Mouse (Mus musculus): ENCODE results near the gene Baiap3. TPM values are rescaled to one million over a fixed set of nuclear protein-coding genes. Genes with fewer than 3 reads are reported as not detected.

Baiap3 gene
- polyA plus RNA-seq, 1 experiment from 2014 or later: 2.2 TPM

GRCm38 (mm10) chr17:25221821-25222503 is 34.2 kb downstream of the Baiap3 start:
- 3% methylated on average over 15 of the region's 30 CpGs for WGBS
- H3K4me2 ChIP-seq: peak overlapping the region; percentile 66
- H3K36me3 ChIP-seq: peaks cover 64% of the 10 kb centered on the region
- H3K9ac ChIP-seq: peak overlapping the region; percentile 57
- no peaks in the 10 kb centered on the region for H3K9me3 ChIP-seq
- no peaks in the 10 kb centered on the region for H3K27me3 ChIP-seq
- H3K4me3 ChIP-seq: peak overlapping the region; percentile 41
- ATAC-seq (ENCODE audit: insufficient number of reproducible peaks, insufficient read depth, low FRiP score, low TSS enrichment, low read depth): peak; percentile 74; the same call in 1 of the 2 replicates
- peak overlapping the region; percentile 66 for H3K27ac ChIP-seq
- peaks cover 19% of the 10 kb centered on the region for H3K4me1 ChIP-seq

- Histone ChIP-seq H3K4me2 (no peak overlapping the region), H3K4me3 (no peak overlapping the region), H3K27me3 (no peaks in the 10 kb centered on the region), H3K9ac (no peak overlapping the region), H3K9me3 (no peaks in the 10 kb centered on the region), H3K4me1 (peaks cover 19% of the 10 kb centered on the region), H3K36me3 (peaks cover 63% of the 10 kb centered on the region), H3K27ac (peak overlapping the region; percentile 66; the same call in 1 of the 2 replicates)
- 72% methylated on average over 1 of the region's 1 CpGs for WGBS
- no peak for ATAC-seq (ENCODE audit: insufficient number of reproducible peaks, insufficient read depth, low FRiP score, low TSS enrichment, low read depth)
Measured at GRCm38 (mm10) chr17:25220746-25221145, 35.4 kb downstream of the Baiap3 start.

- 88% methylated on average over 15 of the region's 15 CpGs for WGBS
- Histone ChIP-seq H3K36me3 (peaks cover 66% of the 10 kb centered on the region), H3K9ac (no peak overlapping the region), H3K4me2 (no peak overlapping the region), H3K4me3 (no peak overlapping the region), H3K27ac (no peak overlapping the region), H3K27me3 (no peaks in the 10 kb centered on the region), H3K9me3 (no peaks in the 10 kb centered on the region), H3K4me1 (peaks cover 19% of the 10 kb centered on the region)
- ATAC-seq (ENCODE audit: insufficient number of reproducible peaks, insufficient read depth, low FRiP score, low TSS enrichment, low read depth): no peak
Measured at GRCm38 (mm10) chr17:25219492-25220295, 36.5 kb downstream of the Baiap3 start.

- Histone ChIP-seq H3K4me2 (no peak overlapping the region), H3K9ac (no peak overlapping the region), H3K36me3 (peaks cover 68% of the 10 kb centered on the region), H3K9me3 (no peaks in the 10 kb centered on the region), H3K27me3 (no peaks in the 10 kb centered on the region), H3K4me1 (peaks cover 19% of the 10 kb centered on the region), H3K4me3 (no peak overlapping the region), H3K27ac (no peak overlapping the region)
- WGBS: 84% methylated on average over 9 of the region's 9 CpGs
- no peak for ATAC-seq (ENCODE audit: insufficient number of reproducible peaks, insufficient read depth, low FRiP score, low TSS enrichment, low read depth)
Measured at GRCm38 (mm10) chr17:25218967-25219366, 37.2 kb downstream of the Baiap3 start.

- no peak for ATAC-seq (ENCODE audit: insufficient number of reproducible peaks, insufficient read depth, low FRiP score, low TSS enrichment, low read depth)
- Histone ChIP-seq H3K4me3 (no peak overlapping the region), H3K9ac (no peak overlapping the region), H3K36me3 (peaks cover 91% of the 10 kb centered on the region), H3K27ac (no peak overlapping the region), H3K9me3 (no peaks in the 10 kb centered on the region), H3K27me3 (no peaks in the 10 kb centered on the region), H3K4me2 (no peak overlapping the region), H3K4me1 (no peaks in the 10 kb centered on the region)
- 80% methylated on average over 3 of the region's 3 CpGs for WGBS
Measured at GRCm38 (mm10) chr17:25215431-25215830, 40.7 kb downstream of the Baiap3 start.

GRCm38 (mm10) chr17:25211705-25212104 is 44.5 kb downstream of the Baiap3 start:
- ATAC-seq (ENCODE audit: insufficient number of reproducible peaks, insufficient read depth, low FRiP score, low TSS enrichment, low read depth): no peak
- Histone ChIP-seq H3K9me3 (no peaks in the 10 kb centered on the region), H3K9ac (no peak overlapping the region), H3K4me1 (no peaks in the 10 kb centered on the region), H3K4me3 (no peak overlapping the region), H3K36me3 (peaks cover 96% of the 10 kb centered on the region), H3K27ac (no peak overlapping the region), H3K27me3 (no peaks in the 10 kb centered on the region), H3K4me2 (no peak overlapping the region)
- WGBS: 87% methylated on average over 4 of the region's 4 CpGs

- H3K36me3 ChIP-seq: peaks cover 94% of the 10 kb centered on the region
- no peaks in the 10 kb centered on the region for H3K4me1 ChIP-seq
- no peak overlapping the region for H3K27ac ChIP-seq
- H3K9ac ChIP-seq: no peak overlapping the region
- H3K4me3 ChIP-seq: no peak overlapping the region
- H3K4me2 ChIP-seq: no peak overlapping the region
- 90% methylated on average over 15 of the region's 15 CpGs for WGBS
- no peaks in the 10 kb centered on the region for H3K9me3 ChIP-seq
- no peaks in the 10 kb centered on the region for H3K27me3 ChIP-seq
- ATAC-seq (ENCODE audit: insufficient number of reproducible peaks, insufficient read depth, low FRiP score, low TSS enrichment, low read depth): no peak
Measured at GRCm38 (mm10) chr17:25210680-25211466, 45.3 kb downstream of the Baiap3 start.

- H3K36me3 ChIP-seq: peaks cover 92% of the 10 kb centered on the region
- no peak for ATAC-seq (ENCODE audit: insufficient number of reproducible peaks, insufficient read depth, low FRiP score, low TSS enrichment, low read depth)
- no peaks in the 10 kb centered on the region for H3K27me3 ChIP-seq
- no peak overlapping the region for H3K27ac ChIP-seq
- no peak overlapping the region for H3K4me3 ChIP-seq
- H3K4me1 ChIP-seq: no peaks in the 10 kb centered on the region
- no peaks in the 10 kb centered on the region for H3K9me3 ChIP-seq
- no peak overlapping the region for H3K4me2 ChIP-seq
- 94% methylated on average over 4 of the region's 4 CpGs for WGBS
- H3K9ac ChIP-seq: no peak overlapping the region
Measured at GRCm38 (mm10) chr17:25210006-25210405, 46.2 kb downstream of the Baiap3 start.

GRCm38 (mm10) chr17:25202401-25202800 is 53.8 kb downstream of the Baiap3 start:
- no peak for ATAC-seq (ENCODE audit: insufficient number of reproducible peaks, insufficient read depth, low FRiP score, low TSS enrichment, low read depth)
- WGBS: 87% methylated on average over 4 of the region's 4 CpGs

More at GRCm38 (mm10) chr17:25202401-25202800, 53.8 kb downstream of the Baiap3 start:
- peaks cover 84% of the 10 kb centered on the region for H3K36me3 ChIP-seq
- no peak overlapping the region for H3K4me2 ChIP-seq
- no peaks in the 10 kb centered on the region for H3K27me3 ChIP-seq
- no peak overlapping the region for H3K4me3 ChIP-seq
- H3K27ac ChIP-seq: no peak overlapping the region
- H3K9ac ChIP-seq: no peak overlapping the region
- no peaks in the 10 kb centered on the region for H3K9me3 ChIP-seq
- no peaks in the 10 kb centered on the region for H3K4me1 ChIP-seq
